Mouse (Mus musculus) neural tube, embryonic 12.5 days (tissue): ENCODE data around the gene Nrxn1. TPM values are rescaled to one million over a fixed set of nuclear protein-coding genes. Genes with fewer than 3 reads are reported as not detected.
"Not testable (repeated sequence)": the region's sequence is repeated elsewhere in the genome, so short reads cannot be mapped to it uniquely, and the experiment has no call there.

ENCODE experiments used
- ATAC-seq: fragments of 200-750 bp; cut with Nextera tagmentation; 2 replicates; pipeline ENCODE4 v1.8.0; 2017; ENCODE audit warnings: low read depth, mild to moderate bottlenecking, moderate TSS enrichment, moderate library complexity; ENCODE audit not compliant: low FRiP score
- H3K27ac ChIP-seq: fragments of 300-500 bp; sonication (generic); 2 replicates; pipeline ENCODE4 v1.5.1; 2016
- H3K27me3 ChIP-seq: fragments of 300-500 bp; sonication (generic); replicated peaks from 2 replicates; pipeline ENCODE4 v1.6.1; 2016; ENCODE audit warnings: mild to moderate bottlenecking
- H3K36me3 ChIP-seq: fragments of 300-500 bp; sonication (generic); 2 replicates; pipeline ENCODE4 v1.6.1; 2016; ENCODE audit warnings: mild to moderate bottlenecking
- H3K4me1 ChIP-seq: fragments of 300-500 bp; sonication (generic); 2 replicates; pipeline ENCODE4 v1.6.1; 2016
- H3K4me2 ChIP-seq: fragments of 300-500 bp; sonication (generic); replicated peaks from 2 replicates; pipeline ENCODE4 v1.6.1; 2016; ENCODE audit warnings: mild to moderate bottlenecking
- H3K4me3 ChIP-seq: fragments of 300-500 bp; sonication (generic); 2 replicates; pipeline ENCODE4 v1.5.1; 2016
- H3K9ac ChIP-seq: fragments of 300-500 bp; sonication (generic); 2 replicates; pipeline ENCODE4 v1.6.1; 2016; ENCODE audit warnings: mild to moderate bottlenecking
- H3K9me3 ChIP-seq: fragments of 300-500 bp; sonication (generic); 2 replicates; pipeline ENCODE4 v1.6.1; 2016; ENCODE audit warnings: mild to moderate bottlenecking
- WGBS: fragments of 180-500 bp; shearing (Covaris S2); methylation state at CpG from one replicate; pipeline ENCODE4 v1.1.7; 2016; 5-methylcytosine and 5-hydroxymethylcytosine counted together
- polyA plus RNA-seq: library from polyadenylated mRNA; unstranded; fragments of >200 nt; fragmentation: Nextera tagmentation; extraction: Ambion mirVana; gene quantifications from 2 replicates; pipeline ENCODE4 v1.2.1, GENCODE M21; 2016

The Nrxn1 gene
- polyA plus RNA-seq, 1 experiment from 2014 or later, result 62.1 TPM

DNA sequence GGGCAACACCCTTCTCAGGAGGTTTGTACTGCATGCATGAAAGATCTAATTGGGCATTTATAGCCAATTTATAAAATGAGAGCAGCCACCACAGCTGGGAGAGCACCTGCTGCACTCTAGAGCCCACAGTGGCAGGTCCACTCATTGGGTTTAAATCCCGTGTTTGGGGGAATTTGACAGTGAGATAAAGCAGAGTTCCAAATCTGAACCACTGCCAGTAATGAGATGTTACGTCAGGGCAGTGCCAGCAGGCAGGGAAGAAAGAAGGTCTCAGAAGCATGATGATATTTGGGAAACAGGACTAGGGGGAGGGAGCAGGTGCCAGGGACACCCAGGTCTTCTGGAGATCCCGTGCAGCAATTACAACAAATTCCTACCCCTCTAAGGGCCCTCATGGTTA is 509.7 kb downstream of the Nrxn1 start:
- Histone ChIP-seq H3K4me1 (no peaks in the 10 kb centered on the region), H3K9me3 (no peaks in the 10 kb centered on the region), H3K27ac (no peak overlapping the region), H3K4me2 (no peak overlapping the region), H3K9ac (no peak overlapping the region), H3K4me3 (no peak overlapping the region), H3K27me3 (no peaks in the 10 kb centered on the region), H3K36me3 (no peaks in the 10 kb centered on the region)
- WGBS, result 80% methylated on average over 3 of the region's 3 CpGs
- no peak for ATAC-seq

DNA sequence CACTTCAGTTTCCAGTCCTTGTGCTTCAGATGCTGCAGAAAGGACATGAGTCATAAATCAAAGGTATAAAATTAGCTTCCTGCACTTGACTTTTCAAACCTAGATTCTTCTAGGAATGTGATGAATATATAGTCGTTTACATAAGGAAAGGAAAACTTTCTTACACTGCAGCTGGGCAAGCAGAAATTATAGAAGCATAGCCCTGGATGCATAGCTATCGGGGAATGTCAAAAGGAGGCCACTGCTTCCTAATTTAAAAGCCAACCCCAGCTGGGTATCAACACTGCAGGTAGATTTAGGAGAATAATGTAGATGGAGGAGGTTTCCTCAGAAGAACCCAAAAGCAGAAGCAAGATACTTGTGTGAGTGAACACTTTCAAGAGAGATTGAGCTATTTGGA is 523.0 kb downstream of the Nrxn1 start:
- no peaks in the 10 kb centered on the region for H3K4me1 ChIP-seq
- H3K27me3 ChIP-seq, result no peaks in the 10 kb centered on the region
- WGBS, result 73% methylated on average over 2 of the region's 2 CpGs
- H3K9me3 ChIP-seq, result no peaks in the 10 kb centered on the region
- no peak for ATAC-seq
- H3K27ac ChIP-seq, result no peak overlapping the region
- H3K9ac ChIP-seq, result no peak overlapping the region
- no peak overlapping the region for H3K4me3 ChIP-seq
- no peaks in the 10 kb centered on the region for H3K36me3 ChIP-seq
- no peak overlapping the region for H3K4me2 ChIP-seq

DNA sequence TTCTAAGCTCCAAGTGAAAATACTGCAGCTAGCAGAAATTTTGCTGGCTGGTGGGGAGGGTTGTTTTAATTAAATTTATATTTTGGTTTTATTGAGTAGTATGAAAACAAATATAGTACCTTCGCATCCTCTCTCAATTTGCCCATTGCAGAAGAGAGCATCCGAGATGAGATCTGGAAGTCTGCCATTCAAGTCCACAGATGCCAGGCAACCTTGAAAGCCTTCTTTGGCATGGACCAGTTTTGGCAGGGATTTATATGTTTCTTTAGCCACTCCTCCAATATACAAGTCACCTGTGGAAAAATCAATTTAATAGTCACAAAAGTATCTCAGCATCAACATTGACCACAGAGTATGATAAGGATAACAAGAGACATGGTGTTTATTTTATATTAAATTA is 527.7 kb downstream of the Nrxn1 start:
- H3K36me3 ChIP-seq, result no peaks in the 10 kb centered on the region
- ATAC-seq, result no peak
- WGBS, result 91% methylated on average over 2 of the region's 2 CpGs

DNA sequence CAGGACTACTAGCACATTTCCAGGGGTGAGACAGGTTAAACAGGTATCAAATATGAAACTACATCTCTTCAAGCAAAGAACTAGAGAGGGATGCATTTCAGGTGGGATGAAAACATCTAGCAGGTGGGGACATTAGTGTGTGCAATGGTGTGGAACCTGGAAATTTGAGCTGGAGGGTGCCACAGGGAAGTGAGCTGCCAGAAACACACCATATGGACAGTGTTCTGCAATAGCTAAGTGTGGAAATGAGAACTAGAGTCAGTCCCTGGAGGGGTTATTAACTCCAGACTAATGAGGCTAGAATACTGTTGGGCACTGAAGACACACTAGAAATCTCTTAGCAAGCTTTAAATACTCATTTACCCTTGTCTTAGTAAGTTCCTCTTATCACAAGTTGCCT is 536.5 kb downstream of the Nrxn1 start:
- Histone ChIP-seq H3K4me1 (no peaks in the 10 kb centered on the region), H3K9ac (no peak overlapping the region), H3K4me3 (no peak overlapping the region), H3K27me3 (no peaks in the 10 kb centered on the region), H3K36me3 (no peaks in the 10 kb centered on the region), H3K4me2 (no peak overlapping the region), H3K9me3 (no peaks in the 10 kb centered on the region), H3K27ac (no peak overlapping the region)
- no peak for ATAC-seq

More for the DNA sequence above, 527.7 kb downstream of the Nrxn1 start:
- no peak overlapping the region for H3K9ac ChIP-seq
- H3K4me3 ChIP-seq, result no peak overlapping the region
- H3K4me1 ChIP-seq, result no peaks in the 10 kb centered on the region
- H3K9me3 ChIP-seq, result no peaks in the 10 kb centered on the region
- no peak overlapping the region for H3K4me2 ChIP-seq
- no peak overlapping the region for H3K27ac ChIP-seq
- no peaks in the 10 kb centered on the region for H3K27me3 ChIP-seq

DNA sequence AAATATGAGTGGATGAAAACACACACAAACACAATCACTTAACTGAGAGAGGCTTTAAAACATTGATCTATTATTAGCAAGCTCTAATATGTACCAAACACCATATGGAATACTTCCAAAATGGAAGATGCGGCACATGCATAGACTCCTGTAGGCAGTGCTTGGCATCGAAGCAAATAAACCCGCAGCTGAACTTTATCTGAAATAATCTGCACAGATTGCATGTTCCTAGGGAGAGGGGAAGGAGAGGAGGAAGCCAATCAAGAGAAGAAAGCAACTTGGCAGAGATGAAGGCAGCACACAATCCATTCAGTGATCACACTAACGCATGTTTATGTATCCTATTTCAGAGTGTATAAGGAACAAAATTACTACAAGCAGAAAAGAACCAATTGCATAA is 542.5 kb downstream of the Nrxn1 start:
- Histone ChIP-seq H3K4me3 (no peak overlapping the region), H3K36me3 (no peaks in the 10 kb centered on the region), H3K4me1 (no peaks in the 10 kb centered on the region), H3K9ac (no peak overlapping the region), H3K4me2 (no peak overlapping the region), H3K27me3 (no peaks in the 10 kb centered on the region), H3K27ac (no peak overlapping the region), H3K9me3 (no peaks in the 10 kb centered on the region)
- WGBS, result 88% methylated on average over 4 of the region's 4 CpGs
- ATAC-seq, result no peak

DNA sequence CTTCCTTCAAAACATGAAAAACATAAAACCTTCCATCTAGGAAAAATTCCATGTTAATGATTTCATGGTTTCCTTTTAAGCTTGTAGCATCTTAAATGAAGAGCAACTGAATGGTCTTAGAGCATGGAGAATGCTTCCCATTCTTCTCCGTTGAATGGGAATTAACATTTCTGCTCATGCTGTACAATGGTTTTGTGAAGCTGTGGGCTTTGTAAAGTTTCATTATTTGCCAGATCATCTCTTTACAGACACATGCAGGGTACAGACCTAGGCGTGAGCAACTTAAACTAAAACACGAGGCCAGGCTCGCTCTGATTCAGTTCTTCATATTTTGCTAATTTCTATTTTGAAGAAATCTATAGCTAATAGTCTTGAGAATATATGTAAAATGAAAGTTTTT is 546.1 kb downstream of the Nrxn1 start:
- Histone ChIP-seq H3K4me2 (no peak overlapping the region), H3K4me1 (no peaks in the 10 kb centered on the region; the same call in 1 of the 2 replicates), H3K9ac (no peak overlapping the region), H3K27me3 (no peaks in the 10 kb centered on the region), H3K9me3 (no peaks in the 10 kb centered on the region), H3K36me3 (no peaks in the 10 kb centered on the region), H3K27ac (no peak overlapping the region), H3K4me3 (no peak overlapping the region)
- 50% methylated on average over 4 of the region's 4 CpGs for WGBS
- no peak for ATAC-seq

DNA sequence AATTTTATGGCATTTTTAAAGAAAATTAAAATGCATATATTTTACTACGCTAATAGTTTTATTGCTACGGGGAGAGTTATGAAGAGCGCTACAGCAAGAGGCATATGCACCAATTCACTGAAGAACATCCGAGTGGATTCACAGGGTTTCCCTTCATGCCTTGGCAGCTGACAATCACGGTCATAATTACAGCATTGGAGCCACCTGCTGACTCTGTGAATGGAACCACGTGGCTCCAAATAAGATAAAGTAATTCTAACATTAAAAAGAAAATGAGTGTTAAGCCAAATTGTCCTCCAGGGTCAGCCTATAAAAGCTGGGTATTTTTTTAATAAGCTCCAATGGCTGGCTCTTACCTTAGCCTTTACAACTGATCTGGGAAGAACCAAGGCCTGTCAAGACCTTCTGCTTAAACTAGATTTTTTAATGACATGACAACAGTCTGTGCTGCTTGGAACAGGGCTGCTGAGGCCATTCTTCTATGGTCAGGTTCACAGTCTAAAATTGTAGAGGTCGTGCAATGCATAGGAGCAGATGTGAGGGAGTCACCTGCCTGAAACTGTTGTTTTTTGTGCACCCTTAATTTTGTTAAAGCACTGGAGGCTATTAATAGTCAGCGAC is 548.1 kb downstream of the Nrxn1 start:
- 0 out of 2 replicates have a peak, but pooled peaks have one; percentile 37 for ATAC-seq
- H3K27me3 ChIP-seq, result no peaks in the 10 kb centered on the region
- no peak overlapping the region for H3K9ac ChIP-seq
- no peak overlapping the region for H3K4me2 ChIP-seq
- no peaks in the 10 kb centered on the region for H3K9me3 ChIP-seq
- H3K36me3 ChIP-seq, result no peaks in the 10 kb centered on the region
- WGBS, result 63% methylated on average over 8 of the region's 8 CpGs
- no peak overlapping the region for H3K27ac ChIP-seq
- H3K4me1 ChIP-seq, result no peaks in the 10 kb centered on the region; the same call in 1 of the 2 replicates
- no peak overlapping the region for H3K4me3 ChIP-seq

DNA sequence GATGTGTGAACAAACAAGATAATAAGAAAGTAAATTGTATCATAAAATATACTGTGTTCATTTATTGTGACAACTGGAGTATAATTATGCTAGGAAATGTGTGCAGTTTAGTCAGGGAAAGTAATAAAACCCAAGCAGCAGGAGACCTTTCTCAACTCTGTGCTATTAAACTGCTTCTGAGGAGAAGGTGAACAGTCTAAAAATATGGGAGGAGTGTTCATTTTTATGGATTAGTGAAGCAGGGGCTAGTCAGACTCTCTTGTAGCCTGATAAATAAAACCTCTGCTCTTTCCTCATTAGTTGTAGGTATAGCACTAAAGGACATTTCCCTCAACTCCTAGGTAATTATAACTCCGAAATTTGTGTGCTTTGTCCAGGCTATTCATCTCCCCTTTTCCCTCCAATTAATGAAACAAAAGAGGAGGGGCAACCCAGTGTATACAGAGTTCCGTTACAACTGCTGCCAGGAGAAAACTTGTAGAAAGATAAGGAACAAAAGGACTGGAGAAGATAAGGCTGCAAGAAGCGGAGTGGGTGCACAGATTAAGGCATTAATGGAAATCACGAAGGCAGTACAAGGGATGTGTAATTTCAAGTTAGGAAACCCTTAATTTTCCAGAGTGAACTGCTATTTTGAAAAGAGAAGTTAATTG is 548.8 kb downstream of the Nrxn1 start:
- H3K9ac ChIP-seq, result no peak overlapping the region
- WGBS, result 58% methylated on average over 4 of the region's 4 CpGs
- H3K4me2 ChIP-seq, result no peak overlapping the region
- no peaks in the 10 kb centered on the region for H3K27me3 ChIP-seq
- H3K4me1 ChIP-seq, result no peaks in the 10 kb centered on the region; the same call in 1 of the 2 replicates
- peak; percentile 44; the same call in 1 of the 2 replicates for ATAC-seq
- H3K9me3 ChIP-seq, result no peaks in the 10 kb centered on the region
- no peak overlapping the region for H3K4me3 ChIP-seq
- H3K36me3 ChIP-seq, result no peaks in the 10 kb centered on the region
- no peak overlapping the region for H3K27ac ChIP-seq

DNA sequence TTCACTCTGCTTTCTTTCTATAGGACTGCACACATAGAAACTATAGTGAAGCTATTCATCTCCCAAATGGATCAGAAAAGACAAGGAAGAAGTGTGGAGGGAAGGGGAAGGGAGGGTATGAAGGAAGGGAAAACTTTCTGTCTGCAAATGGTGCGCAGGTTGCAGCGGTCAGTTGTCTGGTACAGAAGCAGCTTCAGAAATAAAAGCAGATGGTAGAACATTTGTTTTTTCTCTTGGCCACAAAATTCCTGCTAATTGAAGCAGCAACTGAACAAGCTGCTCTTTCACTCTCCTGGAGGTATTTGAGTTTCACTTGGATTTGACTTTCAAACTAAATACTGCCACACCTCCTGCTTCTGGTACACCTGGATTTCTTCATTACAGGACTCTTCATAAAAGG is 561.4 kb downstream of the Nrxn1 start:
- no peaks in the 10 kb centered on the region for H3K36me3 ChIP-seq
- ATAC-seq, result no peak
- no peak overlapping the region for H3K4me2 ChIP-seq
- H3K27me3 ChIP-seq, result no peaks in the 10 kb centered on the region
- no peaks in the 10 kb centered on the region for H3K4me1 ChIP-seq
- WGBS, result 86% methylated on average over 2 of the region's 2 CpGs
- no peak overlapping the region for H3K27ac ChIP-seq
- H3K9me3 ChIP-seq, result no peaks in the 10 kb centered on the region
- no peak overlapping the region for H3K4me3 ChIP-seq
- H3K9ac ChIP-seq, result no peak overlapping the region

DNA sequence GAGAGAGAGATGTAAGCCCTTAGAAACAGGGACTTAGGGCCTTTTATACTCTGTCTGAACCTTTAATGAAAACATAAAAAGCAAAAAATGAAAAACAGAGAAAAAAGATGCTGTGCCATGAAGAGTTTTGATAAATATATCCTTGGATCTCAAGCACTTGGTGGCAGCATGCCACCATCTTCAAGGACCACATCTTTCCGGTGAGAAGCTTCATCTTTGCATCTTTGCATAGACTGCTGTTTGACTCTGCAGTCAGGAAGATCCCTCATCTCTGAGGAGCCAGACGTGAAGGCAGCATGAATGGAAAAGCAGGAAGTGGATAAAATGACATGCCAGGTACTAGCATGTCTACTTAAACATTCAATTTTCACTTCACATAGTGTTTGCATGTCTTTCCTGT is 586.8 kb downstream of the Nrxn1 start:
- no peak for ATAC-seq
- 79% methylated on average over 2 of the region's 2 CpGs for WGBS
- no peaks in the 10 kb centered on the region for H3K27me3 ChIP-seq
- no peaks in the 10 kb centered on the region for H3K36me3 ChIP-seq
- H3K9me3 ChIP-seq, result no peaks in the 10 kb centered on the region
- H3K4me3 ChIP-seq, result no peak overlapping the region
- H3K27ac ChIP-seq, result no peak overlapping the region
- H3K4me1 ChIP-seq, result no peaks in the 10 kb centered on the region
- H3K4me2 ChIP-seq, result no peak overlapping the region
- H3K9ac ChIP-seq, result no peak overlapping the region

DNA sequence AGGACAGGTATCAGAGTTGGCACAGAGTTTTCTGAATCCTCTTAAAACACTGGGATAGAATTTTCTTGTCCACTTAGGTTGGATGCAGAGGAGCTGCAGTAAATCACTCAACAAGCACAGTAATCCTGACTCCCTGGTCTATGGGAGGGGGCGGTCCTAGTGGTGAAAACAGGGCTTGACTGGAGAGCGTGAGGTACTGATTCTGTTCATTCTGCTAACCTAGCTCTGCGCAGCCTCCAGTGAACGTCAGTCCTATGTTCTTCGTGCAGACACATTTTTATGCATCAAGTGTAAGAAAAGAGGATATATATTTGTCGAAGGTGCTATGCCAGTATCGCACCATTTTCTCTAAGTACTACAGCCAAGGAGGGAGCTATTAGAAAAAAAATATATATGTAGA is 588.9 kb downstream of the Nrxn1 start:
- not testable (repeated sequence) for H3K4me1 ChIP-seq, H3K9ac ChIP-seq, H3K27me3 ChIP-seq, ATAC-seq, H3K27ac ChIP-seq, H3K4me3 ChIP-seq, H3K9me3 ChIP-seq, H3K4me2 ChIP-seq, H3K36me3 ChIP-seq
- WGBS, result 69% methylated on average over 7 of the region's 7 CpGs

DNA sequence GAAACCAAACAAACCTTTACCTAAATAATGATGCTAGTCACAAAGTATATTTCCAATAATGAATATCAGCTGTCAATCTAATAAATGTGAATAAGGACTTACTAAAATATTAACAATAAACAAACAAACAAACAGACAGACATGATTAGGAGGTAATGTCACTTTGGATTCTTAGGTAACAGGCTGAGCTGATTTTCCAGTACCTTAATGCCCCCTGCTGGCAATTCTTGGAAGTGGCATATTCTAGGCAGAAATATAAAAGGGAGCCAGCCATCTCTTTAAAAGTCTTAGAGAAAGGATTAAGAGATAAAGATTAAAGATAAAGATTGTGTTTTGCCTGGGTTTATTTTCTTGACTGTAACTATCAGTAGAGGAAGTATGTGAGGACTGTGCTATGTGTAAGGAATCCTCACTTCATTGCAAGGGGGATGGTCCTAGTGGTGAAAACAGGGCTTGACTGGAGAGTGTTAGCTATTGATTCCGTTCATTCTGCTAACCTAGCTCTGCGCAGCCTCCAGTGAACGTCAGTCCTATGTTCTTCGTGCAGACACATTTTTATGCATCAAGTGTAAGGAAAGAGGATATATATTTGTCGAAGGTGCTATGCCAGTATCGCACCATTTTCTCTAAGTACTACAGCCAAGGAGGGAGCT is 591.7 kb downstream of the Nrxn1 start:
- no peaks in the 10 kb centered on the region for H3K4me1 ChIP-seq
- H3K9ac ChIP-seq, result no peak overlapping the region
- H3K27me3 ChIP-seq, result no peaks in the 10 kb centered on the region
- no peak overlapping the region for H3K4me3 ChIP-seq
- no peak overlapping the region for H3K4me2 ChIP-seq
- no peaks in the 10 kb centered on the region for H3K36me3 ChIP-seq
- WGBS, result 54% methylated on average over 6 of the region's 6 CpGs
- ATAC-seq, result 0 out of 2 replicates have a peak, but pooled peaks have one; percentile 58
- no peaks in the 10 kb centered on the region for H3K9me3 ChIP-seq
- H3K27ac ChIP-seq, result no peak overlapping the region
